Mouse (Mus musculus) thymus, adult 2 months (tissue): ENCODE data around the gene Atxn1. TPM values are rescaled to one million over a fixed set of nuclear protein-coding genes. Genes with fewer than 3 reads are reported as not detected.

Source experiments
- DNase-seq: peaks from one replicate; pipeline ENCODE4 v3.0.0; 2021
- H3K27ac ChIP-seq: fragments of 200-500 bp; 2 replicates; pipeline ENCODE4 v1.5.1; 2012; ENCODE audit warnings: low read length, control low read depth; ENCODE audit not compliant: control insufficient read depth, insufficient read depth
- H3K27me3 ChIP-seq: fragments of 200-500 bp; 2 replicates; pipeline ENCODE4 v1.6.1; 2012; ENCODE audit warnings: mild to moderate bottlenecking, low read length, moderate library complexity, mixed read lengths; ENCODE audit not compliant: control insufficient read depth, insufficient read depth
- H3K36me3 ChIP-seq: fragments of 200-500 bp; 2 replicates; pipeline ENCODE4 v1.6.1; 2012; ENCODE audit warnings: mild to moderate bottlenecking, low read length, moderate library complexity; ENCODE audit not compliant: control insufficient read depth, insufficient read depth
- H3K4me1 ChIP-seq: fragments of 200-500 bp; replicated peaks from 2 replicates; pipeline ENCODE4 v1.6.1; 2012; ENCODE audit warnings: low read length; ENCODE audit not compliant: control insufficient read depth, insufficient read depth
- H3K4me3 ChIP-seq: fragments of 200-500 bp; 2 replicates; pipeline ENCODE4 v1.5.1; 2012; ENCODE audit warnings: mild to moderate bottlenecking, low read length, control low read depth, moderate library complexity; ENCODE audit not compliant: control insufficient read depth, insufficient read depth
- CTCF ChIP-seq: fragments of 200-500 bp; IDR thresholded peaks from 2 replicates; pipeline ENCODE4 v1.5.1; 2012; ENCODE audit warnings: mild to moderate bottlenecking, control low read depth, low read length, moderate library complexity, borderline replicate concordance; ENCODE audit not compliant: control insufficient read depth, poor library complexity, insufficient read depth; ENCODE audit errors: extremely low read depth
- POLR2A ChIP-seq: fragments of 200-500 bp; IDR thresholded peaks from 2 replicates; pipeline ENCODE4 v1.6.1; 2012; ENCODE audit warnings: mild to moderate bottlenecking, low read length, control low read depth, moderate library complexity; ENCODE audit not compliant: control insufficient read depth, poor library complexity, insufficient read depth; ENCODE audit errors: extremely low read depth
- WGBS: fragments of 180-500 bp; shearing (Covaris S2); methylation state at CpG from one replicate; pipeline ENCODE4 v1.1.7; 2018; 5-methylcytosine and 5-hydroxymethylcytosine counted together
- polyA plus RNA-seq: library from polyadenylated mRNA; depleted of rRNA; stranded (reverse); fragments of >200 nt; gene quantifications from 2 replicates; pipeline ENCODE4 v1.2.3, GENCODE M21; 2012

The Atxn1 gene
- polyA plus RNA-seq, 1 experiment = 13.5 TPM

GRCm38 (mm10) chr13:45687581-45687980 is 277.2 kb downstream of the Atxn1 start:
- DNase-seq = no peak
- Histone ChIP-seq H3K27ac (no peak overlapping the region), H3K4me3 (no peak overlapping the region), H3K4me1 (peaks cover 19% of the 10 kb centered on the region), H3K36me3 (no peaks in the 10 kb centered on the region), H3K27me3 (no peaks in the 10 kb centered on the region)
- WGBS = 97% methylated on average over 8 of the region's 8 CpGs
- TF ChIP-seq CTCF = no peak
- TF ChIP-seq POLR2A = no peak

- WGBS = 52% methylated on average over 3 of the region's 3 CpGs
- H3K36me3 ChIP-seq = no peaks in the 10 kb centered on the region
- no peak overlapping the region for H3K4me3 ChIP-seq
- DNase-seq = no peak
- H3K27me3 ChIP-seq = no peaks in the 10 kb centered on the region
- H3K27ac ChIP-seq = no peak overlapping the region
- no peak for TF ChIP-seq CTCF
- no peak for TF ChIP-seq POLR2A
- H3K4me1 ChIP-seq = peaks cover 10% of the 10 kb centered on the region
Observed at GRCm38 (mm10) chr13:45686309-45686582, 278.6 kb downstream of the Atxn1 start.

DNA sequence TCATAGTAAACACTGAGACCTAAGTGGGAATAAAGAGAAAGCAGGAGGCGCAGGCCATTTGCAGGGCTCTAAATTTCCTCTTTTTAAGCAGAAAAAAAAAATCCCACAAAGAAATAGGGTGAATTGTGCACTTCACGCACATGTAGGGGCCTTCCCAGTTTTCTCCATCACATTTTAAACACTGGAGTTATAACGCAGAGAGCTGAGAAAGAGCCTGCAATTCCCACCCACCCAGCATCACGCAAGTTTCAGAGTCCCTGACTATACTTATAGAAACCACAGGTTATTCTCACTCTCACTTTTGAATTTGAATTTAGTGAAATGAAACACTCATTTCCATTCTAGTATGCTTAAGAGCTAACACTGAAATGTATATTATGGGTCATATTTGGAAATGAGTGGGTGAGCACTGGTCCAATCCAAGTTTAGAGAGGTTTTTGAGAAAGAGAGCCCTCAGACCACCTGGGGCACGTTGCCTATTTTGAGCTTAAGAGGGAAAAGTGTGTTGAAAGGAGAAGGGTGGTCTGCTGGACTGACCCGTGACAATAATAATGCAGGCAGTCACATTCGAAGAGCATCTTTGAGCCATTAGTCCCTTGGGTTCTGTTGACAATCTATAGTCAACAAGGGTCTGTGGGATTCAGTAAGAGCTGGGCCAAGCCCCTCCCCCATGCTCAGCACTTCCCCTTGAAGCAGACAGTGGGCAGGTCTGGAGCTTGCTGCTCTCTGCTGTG is 279.1 kb downstream of the Atxn1 start:
- H3K27ac ChIP-seq = no peak overlapping the region
- TF ChIP-seq CTCF (no peak), POLR2A (no peak)
- 93% methylated on average over 7 of the region's 7 CpGs for WGBS
- no peak for DNase-seq
- H3K36me3 ChIP-seq = no peaks in the 10 kb centered on the region
- peaks cover 10% of the 10 kb centered on the region for H3K4me1 ChIP-seq
- H3K27me3 ChIP-seq = no peaks in the 10 kb centered on the region
- H3K4me3 ChIP-seq = no peak overlapping the region

DNA sequence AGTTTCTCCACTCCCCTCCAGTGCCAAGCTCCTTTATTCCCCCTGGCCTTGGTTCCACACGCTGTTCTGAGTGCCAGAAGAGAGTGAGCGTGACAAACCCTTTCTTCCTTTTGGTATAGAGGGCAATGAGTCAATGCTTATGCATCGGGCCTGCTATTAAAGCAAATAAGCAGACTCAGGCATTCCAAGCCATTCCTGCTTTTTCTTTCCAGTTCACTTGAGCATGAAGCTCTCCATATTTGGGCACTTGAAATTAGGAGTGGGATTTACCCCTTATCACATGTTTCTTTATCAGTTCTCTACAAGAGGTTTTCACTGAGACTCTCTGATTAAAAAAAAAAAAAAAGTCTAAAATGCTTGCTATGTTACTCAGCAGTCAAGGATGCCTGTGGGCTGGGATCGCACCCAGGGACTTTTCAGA is 279.9 kb downstream of the Atxn1 start:
- no peaks in the 10 kb centered on the region for H3K27me3 ChIP-seq
- H3K36me3 ChIP-seq = no peaks in the 10 kb centered on the region
- H3K27ac ChIP-seq = no peak overlapping the region
- no peak for DNase-seq
- no peak overlapping the region for H3K4me3 ChIP-seq
- 92% methylated on average over 4 of the region's 4 CpGs for WGBS
- peaks cover 6% of the 10 kb centered on the region; the same call in 1 of the 2 replicates for H3K4me1 ChIP-seq
- no peak for TF ChIP-seq POLR2A
- no peak for TF ChIP-seq CTCF

- 57% methylated on average over 3 of the region's 3 CpGs for WGBS
- H3K27me3 ChIP-seq = no peaks in the 10 kb centered on the region
- DNase-seq = no peak
- TF ChIP-seq CTCF (no peak), POLR2A (no peak)
- H3K4me3 ChIP-seq = no peak overlapping the region
- H3K36me3 ChIP-seq = no peaks in the 10 kb centered on the region
- no peak overlapping the region for H3K27ac ChIP-seq
- H3K4me1 ChIP-seq = peaks cover 6% of the 10 kb centered on the region; the same call in 1 of the 2 replicates
Observed at GRCm38 (mm10) chr13:45683991-45684390, 280.8 kb downstream of the Atxn1 start.

DNA sequence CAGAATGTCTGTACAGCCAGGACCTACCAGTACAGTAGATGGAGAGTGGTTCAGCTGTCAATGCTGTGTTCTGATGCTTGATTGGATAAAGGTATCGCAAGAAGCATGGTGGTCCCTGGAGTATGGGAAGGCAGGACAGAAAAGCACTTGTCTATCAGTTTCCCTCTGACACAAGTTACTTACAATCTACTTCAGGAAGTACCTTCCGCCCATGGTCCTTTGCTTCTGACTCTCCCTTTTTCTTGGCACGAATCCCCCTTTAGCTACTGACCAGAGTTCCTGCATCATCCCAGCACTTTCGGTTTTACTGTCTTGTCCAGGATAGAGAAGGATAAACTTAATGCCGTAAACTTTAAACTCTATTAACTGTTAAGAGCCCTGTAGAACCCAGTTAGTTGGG is 283.6 kb downstream of the Atxn1 start:
- Histone ChIP-seq H3K4me3 (no peak overlapping the region), H3K36me3 (no peaks in the 10 kb centered on the region), H3K27ac (no peak overlapping the region), H3K4me1 (peaks cover 6% of the 10 kb centered on the region; the same call in 1 of the 2 replicates), H3K27me3 (no peaks in the 10 kb centered on the region)
- no peak for TF ChIP-seq CTCF
- no peak for TF ChIP-seq POLR2A
- WGBS = 87% methylated on average over 5 of the region's 5 CpGs
- no peak for DNase-seq
